Mouse (Mus musculus) C2C12 (cell line): Measurements from ENCODE around the gene Frmd4b. TPM values are rescaled to one million over a fixed set of nuclear protein-coding genes. Genes with fewer than 3 reads are reported as not detected.

Experiments
- H3K27me3 ChIP-seq: one replicate; pipeline ENCODE4 v1.6.1; 2011; ENCODE audit not compliant: control insufficient read depth, insufficient read depth, insufficient read length
- H3K36me3 ChIP-seq: one replicate; pipeline ENCODE4 v1.6.1; 2011; ENCODE audit not compliant: control insufficient read depth, insufficient read depth
- H3K4me3 ChIP-seq: one replicate; pipeline ENCODE4 v1.5.1; 2011; ENCODE audit warnings: mild to moderate bottlenecking, control low read depth; ENCODE audit not compliant: poor library complexity, insufficient read depth, severe bottlenecking
- H3K79me2 ChIP-seq: one replicate; pipeline ENCODE4 v1.6.1; 2011; ENCODE audit not compliant: control insufficient read depth, insufficient read depth
- H3K79me3 ChIP-seq: one replicate; pipeline ENCODE4 v1.6.1; 2011; ENCODE audit warnings: low read depth, control low read depth
- H3ac ChIP-seq: one replicate; pipeline ENCODE3; 2011; ENCODE audit warnings: low read depth; ENCODE audit not compliant: control insufficient read depth, insufficient read length
- CEBPB ChIP-seq: IDR thresholded peaks from one replicate; pipeline ENCODE4 v1.6.1; 2011; ENCODE audit warnings: low read depth, mild to moderate bottlenecking, control low read depth, moderate library complexity
- CTCF ChIP-seq: IDR thresholded peaks from one replicate; pipeline ENCODE4 v1.5.1; 2011; ENCODE audit not compliant: control insufficient read depth, insufficient read depth, insufficient read length
- FOSL1 ChIP-seq: IDR thresholded peaks from one replicate; pipeline ENCODE4 v1.8.0; 2011; ENCODE audit warnings: mild to moderate bottlenecking, low read length; ENCODE audit not compliant: poor library complexity, insufficient read depth, severe bottlenecking
- MAX ChIP-seq: IDR thresholded peaks from one replicate; pipeline ENCODE4 v1.6.1; 2011; ENCODE audit warnings: mild to moderate bottlenecking, control low read depth
- MYOD1 ChIP-seq: IDR thresholded peaks from one replicate; pipeline ENCODE4 v1.6.1; 2011; ENCODE audit warnings: low read depth; ENCODE audit not compliant: control insufficient read depth, insufficient read length
- MYOG ChIP-seq: IDR thresholded peaks from one replicate; pipeline ENCODE4 v1.6.1; 2011; ENCODE audit not compliant: control insufficient read depth, insufficient read length; ENCODE audit errors: extremely low read depth
- USF1 ChIP-seq: IDR thresholded peaks from one replicate; pipeline ENCODE4 v1.6.1; 2011; ENCODE audit warnings: low read depth, mild to moderate bottlenecking, control low read depth, moderate library complexity
- polyA plus RNA-seq: library from polyadenylated mRNA; unstranded; fragments of >200 nt; fragmentation: generic; extraction: Trizol; gene quantifications from one replicate; pipeline ENCODE4 v1.2.1, GENCODE M21; 2012; ENCODE audit warnings: missing spikeins

Frmd4b gene
- polyA plus RNA-seq, 1 experiment, result not detected

GRCm38 (mm10) chr6:97413453-97413852, 203.9 kb downstream of the Frmd4b start:
- H3K79me2 ChIP-seq, result no peaks in the 10 kb centered on the region
- H3ac ChIP-seq, result no peak overlapping the region
- H3K4me3 ChIP-seq, result no peak overlapping the region
- TF ChIP-seq CTCF, result no peak
- TF ChIP-seq MYOD1, result no peak
- TF ChIP-seq MAX, result no peak
- no peaks in the 10 kb centered on the region for H3K36me3 ChIP-seq
- H3K79me3 ChIP-seq, result no peaks in the 10 kb centered on the region
- H3K27me3 ChIP-seq, result no peaks in the 10 kb centered on the region

GRCm38 (mm10) chr6:97412403-97412802, 204.9 kb downstream of the Frmd4b start:
- no peaks in the 10 kb centered on the region for H3K79me2 ChIP-seq
- H3ac ChIP-seq, result no peak overlapping the region
- TF ChIP-seq CTCF (no peak), MAX (no peak), FOSL1 (no peak), MYOG (no peak), CEBPB (no peak), MYOD1 (no peak), USF1 (no peak)
- no peaks in the 10 kb centered on the region for H3K36me3 ChIP-seq
- H3K27me3 ChIP-seq, result no peaks in the 10 kb centered on the region
- H3K79me3 ChIP-seq, result no peaks in the 10 kb centered on the region
- H3K4me3 ChIP-seq, result no peak overlapping the region

- no peaks in the 10 kb centered on the region for H3K79me3 ChIP-seq
- no peaks in the 10 kb centered on the region for H3K27me3 ChIP-seq
- H3K36me3 ChIP-seq, result no peaks in the 10 kb centered on the region
- no peak overlapping the region for H3ac ChIP-seq
- H3K79me2 ChIP-seq, result no peaks in the 10 kb centered on the region
- H3K4me3 ChIP-seq, result no peak overlapping the region
- TF ChIP-seq USF1 (no peak), FOSL1 (no peak), MYOD1 (no peak), MYOG (no peak), CTCF (no peak), CEBPB (no peak), MAX (no peak)
Measured at GRCm38 (mm10) chr6:97411327-97411726, 206.0 kb downstream of the Frmd4b start.

DNA sequence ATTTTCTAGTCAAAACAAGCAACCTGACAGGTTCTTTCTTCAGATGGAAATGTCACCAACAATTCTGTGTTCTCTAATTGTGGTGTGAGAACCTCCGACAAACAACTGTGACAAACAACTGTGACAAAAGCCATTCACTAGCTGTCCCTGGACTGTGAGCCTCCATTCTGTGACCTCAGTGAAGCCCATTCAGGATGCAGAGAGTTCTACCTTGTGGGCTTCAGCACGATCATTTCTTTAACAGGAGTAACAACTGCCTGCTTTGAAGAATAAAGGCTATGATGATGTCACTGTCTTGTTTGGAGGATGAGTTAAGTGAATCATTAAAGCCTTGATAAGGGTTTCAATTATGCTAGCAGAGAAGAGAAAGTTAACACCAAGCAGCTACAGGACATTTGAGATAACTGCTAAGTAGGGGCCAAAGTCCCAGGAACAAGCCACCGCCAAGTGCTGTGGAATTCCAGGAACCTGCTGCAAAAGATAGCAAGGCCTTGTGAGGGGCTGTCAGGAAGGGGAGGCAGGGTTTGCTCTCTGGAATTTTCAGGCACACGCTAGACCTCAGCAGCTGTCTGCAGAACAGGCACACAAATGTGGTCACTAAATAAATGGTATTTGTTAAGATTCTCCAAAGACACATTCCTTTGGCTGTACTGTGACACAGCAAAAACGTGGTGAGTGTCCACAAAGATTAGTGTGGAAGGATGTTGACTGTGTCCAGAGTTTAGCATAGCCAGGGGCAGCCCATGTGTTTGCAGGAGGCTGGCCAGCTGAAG, 207.7 kb downstream of the Frmd4b start:
- H3K4me3 ChIP-seq, result no peak overlapping the region
- no peak overlapping the region for H3ac ChIP-seq
- no peak for TF ChIP-seq MAX
- no peak for TF ChIP-seq MYOG
- no peak for TF ChIP-seq MYOD1
- TF ChIP-seq CEBPB, result no peak
- no peak for TF ChIP-seq FOSL1
- no peak for TF ChIP-seq CTCF
- TF ChIP-seq USF1, result no peak

DNA sequence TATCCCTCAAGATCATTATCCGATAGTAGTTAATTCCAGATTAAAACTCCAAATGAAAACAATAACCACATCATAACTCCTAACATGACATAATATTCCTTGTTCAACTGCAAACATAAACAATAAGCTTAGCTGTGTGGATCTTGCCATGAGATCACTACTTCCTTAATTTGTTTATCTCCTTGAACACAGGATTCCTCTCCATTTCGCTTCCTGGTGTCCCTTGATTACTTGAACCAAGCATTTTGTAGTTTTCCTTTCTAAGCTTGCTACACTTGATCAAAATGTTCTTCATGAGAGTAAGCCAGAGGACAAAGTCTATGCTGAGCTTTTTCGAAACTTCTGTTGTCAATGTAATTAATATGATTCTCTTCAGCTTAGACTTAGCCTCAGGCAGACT, 209.4 kb downstream of the Frmd4b start:
- Histone ChIP-seq H3ac (no peak overlapping the region), H3K79me3 (no peaks in the 10 kb centered on the region), H3K27me3 (no peaks in the 10 kb centered on the region), H3K4me3 (no peak overlapping the region), H3K36me3 (no peaks in the 10 kb centered on the region), H3K79me2 (no peaks in the 10 kb centered on the region)
- no peak for TF ChIP-seq CTCF
- no peak for TF ChIP-seq MAX
- TF ChIP-seq CEBPB, result no peak
- TF ChIP-seq USF1, result no peak
- no peak for TF ChIP-seq MYOG
- TF ChIP-seq MYOD1, result no peak
- no peak for TF ChIP-seq FOSL1

More for the DNA sequence above, 207.7 kb downstream of the Frmd4b start:
- Histone ChIP-seq H3K79me2 (no peaks in the 10 kb centered on the region), H3K79me3 (no peaks in the 10 kb centered on the region), H3K36me3 (no peaks in the 10 kb centered on the region), H3K27me3 (no peaks in the 10 kb centered on the region)

DNA sequence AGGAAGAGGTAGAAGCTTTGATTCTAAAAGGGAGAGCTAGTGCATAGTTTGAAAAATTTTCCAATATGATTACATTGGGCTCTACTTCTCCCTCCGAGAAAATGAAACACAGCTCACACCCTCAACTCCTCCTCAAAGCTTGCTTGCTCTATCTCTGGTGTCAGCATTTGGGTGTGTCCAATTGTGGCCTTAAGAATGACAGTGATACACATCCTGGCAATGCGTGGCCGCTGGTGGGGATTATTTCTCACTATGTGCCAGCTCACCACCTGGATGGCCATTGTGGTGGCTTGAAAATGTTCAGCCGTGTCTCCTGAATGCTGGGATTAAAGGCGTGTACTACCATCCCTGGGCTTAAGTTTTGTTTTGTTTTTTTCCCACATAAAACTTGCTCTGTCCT, 209.9 kb downstream of the Frmd4b start:
- Histone ChIP-seq H3K36me3 (no peaks in the 10 kb centered on the region), H3ac (no peak overlapping the region), H3K79me3 (no peaks in the 10 kb centered on the region), H3K79me2 (no peaks in the 10 kb centered on the region), H3K4me3 (no peak overlapping the region), H3K27me3 (no peaks in the 10 kb centered on the region)
- TF ChIP-seq MYOG (no peak), CEBPB (no peak), CTCF (no peak), FOSL1 (no peak), USF1 (no peak), MAX (no peak), MYOD1 (no peak)
